Mouse (Mus musculus): Measurements from ENCODE around the gene Psmg4.

The Psmg4 gene

GRCm38 (mm10) chr13:34148181-34148580, 14.6 kb upstream of the Psmg4 start:
- no peak for DNase-seq (ENCODE audit: low spot score in 2 of 2)

- DNase-seq (ENCODE audit: low spot score in 2 of 2) = no peak
Measured at GRCm38 (mm10) chr13:34148767-34149392, 13.9 kb upstream of the Psmg4 start.

- DNase-seq (ENCODE audit: low spot score in 2 of 2) = no peak
Measured at GRCm38 (mm10) chr13:34149463-34150176, 13.1 kb upstream of the Psmg4 start.

- DNase-seq (ENCODE audit: low spot score in 2 of 2) = no peak
Measured at GRCm38 (mm10) chr13:34150271-34151027, 12.3 kb upstream of the Psmg4 start.

- DNase-seq (ENCODE audit: low spot score in 2 of 2) = no peak
Measured at GRCm38 (mm10) chr13:34151425-34151824, 11.3 kb upstream of the Psmg4 start.

- DNase-seq (ENCODE audit: low spot score in 2 of 2) = no peak
Measured at GRCm38 (mm10) chr13:34152695-34153094, 10.1 kb upstream of the Psmg4 start.

- no peak for DNase-seq (ENCODE audit: low spot score in 2 of 2)
Measured at GRCm38 (mm10) chr13:34153254-34154011, 9.3 kb upstream of the Psmg4 start.

GRCm38 (mm10) chr13:34154217-34154930, 8.4 kb upstream of the Psmg4 start:
- peak; percentile 52 to 73 for DNase-seq (ENCODE audit: low spot score in 2 of 2)

GRCm38 (mm10) chr13:34154931-34155272, 7.9 kb upstream of the Psmg4 start:
- peak in 1 of 2 experiments; percentile 59 for DNase-seq (ENCODE audit: low spot score in 2 of 2)

- DNase-seq (ENCODE audit: low spot score in 2 of 2) = no peak
Measured at GRCm38 (mm10) chr13:34156133-34156839, 6.5 kb upstream of the Psmg4 start.

GRCm38 (mm10) chr13:34156840-34157185, 6.0 kb upstream of the Psmg4 start:
- DNase-seq (ENCODE audit: low spot score in 2 of 2) = no peak

- no peak for DNase-seq (ENCODE audit: low spot score in 2 of 2)
Measured at GRCm38 (mm10) chr13:34157596-34158157, 5.1 kb upstream of the Psmg4 start.

DNA sequence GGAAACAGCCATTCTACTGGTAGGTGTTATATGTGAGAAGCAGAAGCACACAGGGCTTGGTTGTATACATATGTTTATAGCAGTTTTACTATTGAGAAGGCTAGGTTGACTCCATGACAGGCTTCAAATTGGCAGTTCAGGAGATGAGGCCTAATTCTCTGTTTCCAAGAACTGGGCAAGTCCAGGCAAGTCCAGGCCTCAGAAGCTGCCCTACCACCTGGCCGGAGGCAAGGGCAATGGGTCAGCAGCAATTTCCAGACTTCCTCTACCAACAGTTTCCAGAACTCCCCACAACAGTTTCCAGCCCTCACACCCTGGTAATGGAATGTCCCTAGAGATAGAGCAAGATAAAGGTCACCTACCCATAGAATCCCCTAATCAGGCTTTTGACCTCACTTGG, 2.8 kb upstream of the Psmg4 start:
- DNase-seq (ENCODE audit: low spot score in 2 of 2) = no peak

- DNase-seq (ENCODE audit: low spot score in 2 of 2) = no peak
Measured at GRCm38 (mm10) chr13:34163304-34163975, 676 bp downstream of the Psmg4 start.

GRCm38 (mm10) chr13:34174025-34174424, 11.3 kb downstream of the Psmg4 start:
- no peak for DNase-seq (ENCODE audit: low spot score in 2 of 2)

GRCm38 (mm10) chr13:34181624-34182023, 18.9 kb downstream of the Psmg4 start:
- DNase-seq (ENCODE audit: low spot score in 2 of 2) = no peak

DNA sequence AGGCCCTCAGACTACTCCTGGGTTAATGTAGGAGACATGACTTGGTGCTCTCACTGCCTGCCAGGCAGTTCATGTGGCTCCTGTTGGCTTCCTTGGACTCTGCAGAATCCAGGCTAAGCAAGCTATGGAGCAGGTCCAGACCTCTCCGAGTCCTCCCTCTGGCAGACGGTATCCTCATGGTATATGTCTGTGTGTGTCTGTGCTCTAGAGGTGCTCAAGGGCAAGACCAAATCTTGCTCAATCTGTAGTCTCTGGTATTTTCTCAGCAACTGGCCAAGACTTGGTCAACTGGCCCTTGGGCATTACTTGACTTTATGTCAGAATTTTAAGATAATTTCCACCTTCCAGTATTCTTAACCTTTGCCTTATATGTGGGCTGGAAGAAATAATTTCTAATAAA, 22.6 kb downstream of the Psmg4 start:
- no peak for DNase-seq (ENCODE audit: low spot score in 2 of 2)

- DNase-seq (ENCODE audit: low spot score in 2 of 2) = peak; percentile 52 to 63
Measured at GRCm38 (mm10) chr13:34187571-34187970, 24.8 kb downstream of the Psmg4 start.

DNA sequence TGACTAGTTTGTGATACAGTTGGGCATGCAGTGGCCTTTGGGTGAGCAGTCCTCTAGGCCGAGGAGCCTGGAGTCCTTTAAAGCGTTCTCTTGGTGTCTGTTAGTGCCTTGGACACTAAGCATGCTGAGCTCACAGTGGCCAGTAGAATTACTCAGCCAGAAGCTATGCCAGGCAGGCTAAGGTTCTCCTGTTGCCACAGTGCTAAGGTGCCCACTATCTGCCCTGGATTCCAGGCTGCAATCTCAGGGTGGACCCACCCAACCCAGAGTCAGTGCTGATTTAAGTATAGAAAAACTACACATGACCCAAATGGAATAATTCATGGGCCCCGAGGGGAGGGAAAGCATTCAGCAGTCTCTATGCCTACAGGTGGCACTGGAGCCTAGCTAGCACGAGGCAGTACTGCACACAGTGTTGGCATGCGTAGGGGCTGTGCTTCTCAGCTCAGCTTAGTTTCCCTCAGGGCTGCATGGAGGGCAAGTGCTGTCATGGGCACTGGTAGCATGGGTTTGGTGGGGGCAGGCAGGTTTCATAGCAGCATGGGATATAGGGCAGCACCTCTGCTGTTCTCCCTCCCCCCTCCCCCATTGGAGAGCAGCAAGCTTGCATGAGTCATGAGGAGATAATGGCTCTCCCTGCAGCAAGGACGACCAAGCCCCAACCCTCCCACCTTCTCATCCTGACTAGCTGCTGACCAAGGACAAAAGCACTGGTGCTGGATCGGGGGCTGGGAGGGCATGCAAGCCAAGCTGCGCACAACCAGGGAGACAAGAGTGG, 29.8 kb downstream of the Psmg4 start:
- DNase-seq (ENCODE audit: low spot score in 2 of 2) = no peak

All from natural killer cell, adult 2 months (primary cell).